Mouse (Mus musculus) bone marrow macrophage, adult 2 months (primary cell): ENCODE data around the gene Fndc3b. TPM values are rescaled to one million over a fixed set of nuclear protein-coding genes. Genes with fewer than 3 reads are reported as not detected.

Experiments used
- H3K27ac ChIP-seq: 2 replicates; pipeline ENCODE4 v1.5.1; 2012; ENCODE audit warnings: low read depth, low read length; ENCODE audit not compliant: insufficient read depth
- H3K4me1 ChIP-seq: 2 replicates; pipeline ENCODE4 v1.6.1; 2012; ENCODE audit warnings: low read length; ENCODE audit not compliant: control insufficient read depth, insufficient read depth
- H3K4me3 ChIP-seq: 2 replicates; pipeline ENCODE4 v1.5.1; 2012; ENCODE audit warnings: mild to moderate bottlenecking, low read length, moderate library complexity; ENCODE audit not compliant: insufficient read depth
- CTCF ChIP-seq: IDR thresholded peaks from 2 replicates; pipeline ENCODE4 v1.5.1; 2012; ENCODE audit warnings: low read depth, mild to moderate bottlenecking, low read length, moderate library complexity
- POLR2A ChIP-seq: IDR thresholded peaks from 2 replicates; pipeline ENCODE4 v1.6.1; 2012; ENCODE audit warnings: mild to moderate bottlenecking, low read depth, low read length, borderline replicate concordance
- polyA plus RNA-seq: library from polyadenylated mRNA; stranded (reverse); fragments of >200 nt; gene quantifications from 2 replicates; pipeline ENCODE4 v1.2.4, GENCODE M21; 2012; ENCODE audit not compliant: missing spikeins, insufficient read depth, insufficient read length

The Fndc3b gene
- polyA plus RNA-seq, 1 experiment, result 33.8 TPM

DNA sequence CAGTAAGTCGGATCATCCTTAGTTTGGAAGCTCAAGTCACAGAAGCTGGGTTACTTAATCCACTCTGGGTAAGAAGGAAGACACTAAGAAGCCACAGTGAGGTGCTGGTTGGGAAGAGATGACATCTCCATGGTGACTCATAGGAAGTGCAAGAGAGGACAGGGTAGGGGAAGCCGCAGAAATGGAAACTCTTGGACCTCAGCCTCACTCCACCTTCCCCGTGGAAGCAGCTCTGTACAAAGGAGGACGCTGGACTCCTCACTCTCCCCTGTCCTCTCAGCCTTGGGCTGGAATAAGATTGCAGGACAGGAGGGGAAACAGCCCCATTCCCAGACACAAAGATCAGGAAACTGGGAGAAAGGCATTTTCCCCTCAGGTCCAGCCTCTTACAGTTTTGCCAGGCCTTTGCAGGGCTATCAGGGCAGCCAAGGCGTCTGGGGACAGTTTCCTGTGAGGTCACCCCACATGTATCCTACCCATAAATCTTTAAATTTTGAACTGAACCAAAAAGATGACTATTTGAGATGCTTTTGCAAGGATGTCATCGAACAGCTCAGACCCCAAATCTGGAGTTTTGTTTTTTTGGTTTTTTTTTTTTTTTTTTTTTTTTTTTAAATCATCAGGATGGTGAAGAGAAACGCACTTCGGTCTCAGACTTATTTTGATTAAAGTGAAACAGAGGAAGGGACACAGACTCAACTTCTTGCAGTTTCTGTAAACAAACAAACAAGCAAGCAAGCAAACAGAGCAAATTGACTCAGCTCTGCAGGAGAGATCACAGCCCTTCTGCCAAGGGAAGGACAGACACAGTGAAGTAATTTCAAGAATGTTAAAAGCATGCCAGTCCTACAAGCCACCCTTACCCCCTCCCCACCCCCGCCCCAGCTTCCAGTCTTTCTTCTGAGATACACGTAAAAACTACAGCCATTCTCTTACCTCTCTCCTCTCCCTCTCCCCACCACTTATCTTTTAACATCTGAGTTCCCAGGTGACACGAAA lies 126.2 kb downstream of the Fndc3b start:
- peak overlapping the region; percentile 77 for H3K27ac ChIP-seq
- no peak for TF ChIP-seq POLR2A
- no peak for TF ChIP-seq CTCF
- peak overlapping the region; percentile 41 for H3K4me3 ChIP-seq
- H3K4me1 ChIP-seq, result peaks cover 29% of the 10 kb centered on the region

DNA sequence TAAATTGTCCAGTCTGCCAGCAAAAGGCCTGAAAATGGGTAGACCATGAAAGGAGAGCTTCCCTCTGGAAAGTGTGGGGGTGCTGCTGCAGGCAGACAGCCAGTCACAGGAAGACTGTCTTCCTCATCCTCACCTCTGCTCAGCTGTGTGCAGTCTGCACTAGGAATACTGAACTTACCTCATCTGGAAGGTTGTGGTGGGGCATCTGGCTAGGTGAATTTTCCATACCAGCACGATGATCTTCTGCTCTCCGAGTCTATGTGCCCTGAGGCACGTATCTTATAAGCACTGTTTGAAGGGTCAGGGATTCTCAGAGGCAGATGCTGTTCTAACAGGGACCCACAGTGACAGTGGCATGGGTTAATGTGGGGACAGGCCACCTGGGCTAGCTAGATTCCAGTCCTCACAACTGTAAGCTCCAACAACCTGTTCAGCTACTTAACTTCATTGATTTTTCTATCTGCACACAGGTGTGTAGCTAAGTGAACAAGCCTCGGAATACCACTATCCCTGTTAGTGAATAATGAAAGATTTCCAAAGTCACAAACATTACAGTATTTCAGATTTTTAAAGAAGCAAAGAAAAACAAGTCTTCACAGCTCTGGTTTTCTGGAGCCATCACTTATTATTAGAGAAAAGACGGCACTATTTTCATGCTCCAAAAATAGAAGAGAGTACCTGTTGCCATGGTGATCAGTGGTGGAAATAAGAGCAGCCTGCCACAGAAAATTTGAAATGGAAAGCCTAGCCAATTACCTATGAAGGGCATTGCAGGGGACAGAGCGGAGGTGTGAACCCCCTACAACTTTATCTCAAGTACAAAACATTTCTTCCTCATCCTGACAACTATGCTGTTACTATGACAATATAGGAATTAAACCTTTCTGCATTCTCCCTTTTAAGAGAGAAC lies 128.9 kb downstream of the Fndc3b start:
- no peak overlapping the region for H3K4me3 ChIP-seq
- no peak for TF ChIP-seq POLR2A
- TF ChIP-seq CTCF, result no peak
- H3K4me1 ChIP-seq, result peaks cover 39% of the 10 kb centered on the region
- H3K27ac ChIP-seq, result no peak overlapping the region

DNA sequence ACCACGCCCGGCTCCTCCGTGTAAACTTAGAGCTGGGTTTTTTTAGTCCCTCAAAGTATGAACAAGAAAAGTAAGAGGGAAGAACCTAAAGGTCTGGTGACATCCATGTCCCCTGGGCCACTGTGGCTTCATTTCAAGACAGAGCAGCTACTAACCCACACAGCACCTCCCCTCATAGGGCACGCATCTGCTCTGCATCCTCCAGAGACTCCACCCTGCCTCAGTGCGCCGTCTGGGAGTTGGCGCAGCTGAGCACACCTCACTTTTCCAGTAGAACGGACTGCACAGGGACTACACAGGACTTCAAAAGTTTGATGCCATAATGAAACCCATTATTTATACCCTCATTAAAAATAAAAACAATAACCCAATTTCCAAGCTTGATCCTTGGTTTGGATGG lies 130.2 kb downstream of the Fndc3b start:
- Histone ChIP-seq H3K27ac (no peak overlapping the region), H3K4me3 (no peak overlapping the region)
- no peak for TF ChIP-seq CTCF
- no peak for TF ChIP-seq POLR2A

DNA sequence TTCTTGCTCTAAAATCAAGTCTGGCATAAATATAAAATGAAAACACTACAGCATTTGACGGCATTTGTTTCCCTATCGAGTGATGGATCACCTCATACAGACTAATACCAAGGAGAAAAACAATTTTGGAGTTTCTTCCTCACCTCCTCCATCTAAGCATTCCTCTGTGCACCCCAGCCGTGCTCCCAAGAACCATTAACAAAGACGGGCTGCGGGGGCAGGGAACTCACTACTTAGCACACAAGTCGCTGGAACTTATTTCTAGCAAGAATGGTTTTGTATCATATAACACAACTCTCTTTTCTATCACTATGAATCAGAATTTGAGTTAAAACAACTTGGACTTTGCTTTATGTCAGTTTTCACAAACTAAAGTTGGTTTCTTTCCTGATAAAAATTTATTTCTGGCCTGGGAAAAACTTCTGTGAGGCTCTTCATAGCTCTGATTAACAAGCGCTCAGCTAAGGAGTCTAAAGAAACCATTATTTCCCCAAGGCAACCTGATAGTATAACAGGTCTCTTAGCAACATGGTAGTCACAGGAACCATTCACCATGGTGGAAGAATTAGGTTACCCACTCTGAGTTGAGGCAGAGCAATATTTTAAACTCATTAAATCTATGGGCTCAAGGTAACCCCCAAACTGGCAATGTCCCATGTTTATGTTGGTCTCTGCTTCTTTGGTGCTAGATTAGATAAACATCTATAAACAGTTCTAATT lies 131.1 kb downstream of the Fndc3b start:
- Histone ChIP-seq H3K4me1 (peaks cover 26% of the 10 kb centered on the region), H3K27ac (no peak overlapping the region), H3K4me3 (no peak overlapping the region)
- TF ChIP-seq POLR2A, result no peak
- no peak for TF ChIP-seq CTCF

More for the DNA sequence above, 130.2 kb downstream of the Fndc3b start:
- peaks cover 31% of the 10 kb centered on the region for H3K4me1 ChIP-seq

DNA sequence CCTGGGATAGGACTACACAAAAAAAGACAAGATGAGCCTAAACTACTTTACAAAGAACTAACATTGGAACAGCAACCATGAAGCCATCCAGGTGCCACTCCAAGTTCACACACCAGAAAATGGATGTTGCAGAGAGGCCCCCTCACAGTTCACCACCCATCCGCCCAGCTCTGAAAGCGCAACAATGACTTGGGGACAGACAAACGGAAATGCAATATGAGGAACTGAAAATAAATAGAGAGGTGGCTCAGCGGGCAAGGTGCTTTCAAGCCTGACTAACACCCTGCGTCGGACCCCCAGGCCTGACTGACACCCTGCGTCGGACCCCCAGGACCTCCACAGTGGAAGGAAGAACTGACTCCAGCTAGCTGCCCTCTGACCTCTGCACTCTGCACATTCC lies 131.9 kb downstream of the Fndc3b start:
- H3K4me3 ChIP-seq, result no peak overlapping the region
- H3K4me1 ChIP-seq, result peaks cover 23% of the 10 kb centered on the region
- TF ChIP-seq CTCF (no peak), POLR2A (no peak)
- no peak overlapping the region for H3K27ac ChIP-seq

DNA sequence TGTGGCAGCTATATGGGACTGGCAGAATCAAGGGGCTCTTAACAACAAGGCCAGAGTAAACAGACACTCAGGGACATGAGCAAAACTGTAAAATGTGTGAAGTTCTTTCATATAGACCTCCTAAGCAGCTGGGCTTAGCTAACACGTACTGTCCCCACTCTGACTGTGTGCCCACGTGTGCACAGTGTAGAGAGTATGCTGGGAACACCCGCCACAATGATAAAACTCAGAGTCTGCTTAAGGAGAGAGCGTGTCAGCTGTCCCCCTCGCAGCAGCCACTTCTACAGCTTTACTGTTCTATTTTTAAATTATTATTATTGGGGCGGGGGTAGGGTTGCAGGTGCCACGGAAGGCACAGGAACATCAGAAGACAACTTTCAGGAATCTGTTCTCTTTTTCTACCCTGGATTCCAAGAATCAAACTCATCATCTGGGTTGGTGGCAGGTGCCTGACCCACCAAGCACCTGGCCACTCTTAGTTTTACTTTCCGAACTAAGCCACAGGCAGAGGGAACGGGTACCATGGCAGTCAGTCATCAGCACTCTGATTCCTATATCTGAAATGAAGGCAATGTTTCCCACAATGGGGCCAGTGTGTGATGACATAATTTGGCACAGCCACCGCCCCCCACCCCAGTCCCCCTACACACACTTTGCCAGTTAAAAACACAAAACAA lies 133.6 kb downstream of the Fndc3b start:
- Histone ChIP-seq H3K4me1 (peaks cover 21% of the 10 kb centered on the region), H3K4me3 (no peak overlapping the region)
- no peak for TF ChIP-seq POLR2A
- no peak for TF ChIP-seq CTCF

DNA sequence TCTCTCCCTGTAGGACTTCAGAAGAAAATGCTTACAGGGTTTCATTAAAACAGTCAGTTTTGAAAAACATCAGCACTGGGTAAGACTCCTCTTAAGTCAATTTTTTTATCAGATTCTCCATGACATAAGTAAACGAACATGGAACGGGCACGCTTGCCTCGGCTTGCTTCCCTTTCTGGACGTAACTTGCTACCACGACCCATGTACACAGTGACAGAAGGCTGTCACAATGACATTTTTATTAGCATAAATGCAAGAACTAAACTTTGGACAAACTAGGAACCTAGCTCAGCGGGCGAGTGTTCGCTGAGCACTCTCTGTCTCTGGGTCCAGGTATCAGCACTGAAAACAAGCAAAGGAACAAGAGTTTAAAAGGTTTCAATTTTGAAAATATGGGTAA lies 136.9 kb downstream of the Fndc3b start:
- no peak overlapping the region for H3K27ac ChIP-seq
- no peak for TF ChIP-seq CTCF
- no peak for TF ChIP-seq POLR2A
- H3K4me3 ChIP-seq, result no peak overlapping the region
- H3K4me1 ChIP-seq, result peaks cover 9% of the 10 kb centered on the region

More for the DNA sequence above, 133.6 kb downstream of the Fndc3b start:
- H3K27ac ChIP-seq, result no peak overlapping the region

DNA sequence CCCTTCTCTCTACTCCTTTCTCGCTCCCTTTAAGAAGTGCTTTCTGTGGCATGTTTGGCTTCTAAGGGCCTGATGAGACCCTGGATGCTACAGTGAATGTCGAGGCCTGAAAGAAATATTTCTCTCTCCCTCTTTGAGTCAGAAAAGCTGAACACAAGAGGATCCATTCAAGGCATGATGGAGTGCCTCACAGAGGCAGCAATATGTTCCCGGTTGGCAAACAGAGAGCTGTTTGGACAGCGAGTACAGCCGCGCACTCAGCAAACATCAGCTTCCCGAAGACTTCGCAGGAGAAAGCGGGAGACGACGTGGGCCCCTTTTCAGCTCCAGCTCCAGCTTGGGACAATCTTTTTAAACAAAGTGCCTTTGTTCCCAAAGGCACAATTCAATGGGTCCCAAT lies 137.6 kb downstream of the Fndc3b start:
- H3K4me3 ChIP-seq, result no peak overlapping the region
- TF ChIP-seq CTCF (no peak), POLR2A (no peak)
- H3K4me1 ChIP-seq, result peaks cover 6% of the 10 kb centered on the region
- H3K27ac ChIP-seq, result no peak overlapping the region

DNA sequence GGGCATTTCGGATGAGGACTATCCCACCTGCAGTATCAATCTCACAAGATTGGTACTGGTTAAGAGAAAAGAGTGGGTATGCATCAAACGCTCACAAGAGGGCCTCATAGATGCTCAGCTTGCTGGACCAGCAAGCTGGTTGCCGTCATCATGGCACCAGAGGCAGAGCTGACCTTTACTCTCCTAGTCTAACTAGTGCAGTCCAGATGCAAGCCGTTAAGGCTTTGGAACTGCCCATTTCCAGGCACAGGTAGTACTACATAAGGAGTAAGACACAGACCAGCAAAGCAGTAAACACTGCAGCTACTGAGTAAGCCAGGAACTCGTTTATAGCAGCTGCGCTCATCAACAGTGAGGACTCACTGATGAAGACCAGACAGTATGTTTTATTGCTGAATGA lies 138.8 kb downstream of the Fndc3b start:
- H3K4me3 ChIP-seq, result no peak overlapping the region

More for the DNA sequence above, 138.8 kb downstream of the Fndc3b start:
- TF ChIP-seq CTCF, result no peak
- TF ChIP-seq POLR2A, result no peak
- no peaks in the 10 kb centered on the region for H3K4me1 ChIP-seq
- H3K27ac ChIP-seq, result no peak overlapping the region
